Mouse (Mus musculus) cortical plate, adult 2 months (tissue): ENCODE measurements around the gene Klk5.

Experiments used
- CTCF ChIP-seq: fragments of 200-500 bp; IDR thresholded peaks from 2 replicates; pipeline ENCODE4 v1.5.1; 2011; ENCODE audit warnings: mild to moderate bottlenecking, control low read depth, low read length; ENCODE audit not compliant: insufficient read depth; ENCODE audit errors: extremely low read depth
- POLR2A ChIP-seq: fragments of 200-500 bp; IDR thresholded peaks from 2 replicates; pipeline ENCODE4 v1.6.1; 2011; ENCODE audit warnings: mild to moderate bottlenecking, low read length, control low read depth; ENCODE audit not compliant: insufficient read depth; ENCODE audit errors: extremely low read depth

- TF ChIP-seq CTCF (no peak), POLR2A (no peak)
Observed at GRCm38 (mm10) chr7:43856307-43856706, 14.5 kb downstream of the Klk5 start.
